Mouse (Mus musculus) thymus, postnatal 10 days (tissue): ENCODE data around the gene Gm4969.
"Not testable (repeated sequence)": the region's sequence is repeated elsewhere in the genome, so short reads cannot be mapped to it uniquely, and the experiment has no call there.

Experiments used
- DNase-seq, 2 experiments: peaks; one replicate each; pipeline ENCODE4 v3.0.0; 2021; ENCODE audit warnings: low spot score in 2 of 2

Gene Gm4969

GRCm38 (mm10) chr7:19118028-19118771, at the start of gene Gm4969:
Gm4969 (minus strand) TSS chr7:19118368.
- DNase-seq: peak; percentile 52 to 59

DNA sequence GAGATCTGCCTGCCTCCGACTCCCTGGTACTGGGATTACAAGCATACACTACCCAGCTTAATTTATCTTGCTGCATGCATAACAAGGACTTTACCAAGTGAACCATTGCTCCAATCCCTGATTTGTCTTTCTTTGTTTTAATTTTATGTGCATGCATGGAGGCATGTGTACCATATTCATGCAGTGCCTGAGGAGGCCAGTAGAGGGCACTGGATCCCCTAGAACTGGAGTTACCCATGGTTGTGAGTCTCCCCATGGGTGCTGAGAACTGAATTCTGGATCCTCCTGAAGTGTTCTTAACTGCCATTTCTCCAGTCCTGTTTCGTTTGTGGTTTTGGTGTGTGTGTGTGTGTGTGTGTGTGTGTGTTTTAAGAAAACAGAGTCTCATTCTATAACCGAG, 48.8 kb upstream of the Gm4969 start:
- DNase-seq: no peak

GRCm38 (mm10) chr7:19165656-19166423, 47.7 kb upstream of the Gm4969 start, which contains the start of gene Gipr:
Gipr (minus strand) TSS chr7:19166127.
- DNase-seq: no peak

DNA sequence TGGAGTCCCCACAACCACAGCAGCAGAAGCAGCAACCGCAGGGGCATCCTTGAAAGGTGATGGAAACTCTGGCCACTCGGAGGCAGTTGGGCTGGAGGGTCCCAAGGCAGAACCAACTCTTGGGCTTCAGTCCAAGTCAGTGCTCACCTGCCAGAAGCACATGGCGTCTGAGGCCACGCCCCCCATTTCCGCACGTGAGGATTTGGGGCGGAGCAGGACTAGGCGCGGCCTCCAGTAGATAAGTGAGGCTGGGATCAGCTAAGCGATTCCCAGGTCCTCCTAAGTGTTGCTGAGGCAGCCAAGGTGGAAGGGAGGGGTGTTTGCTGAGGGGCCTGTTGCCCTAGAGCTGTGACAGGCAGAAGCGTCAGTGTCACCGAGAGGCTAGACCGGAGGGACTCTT, 46.8 kb upstream of the Gm4969 start:
- DNase-seq: no peak

- no peak for DNase-seq
Measured at GRCm38 (mm10) chr7:19164189-19164588, 46.0 kb upstream of the Gm4969 start.

- no peak for DNase-seq
Measured at GRCm38 (mm10) chr7:19163752-19164151, 45.6 kb upstream of the Gm4969 start.

DNA sequence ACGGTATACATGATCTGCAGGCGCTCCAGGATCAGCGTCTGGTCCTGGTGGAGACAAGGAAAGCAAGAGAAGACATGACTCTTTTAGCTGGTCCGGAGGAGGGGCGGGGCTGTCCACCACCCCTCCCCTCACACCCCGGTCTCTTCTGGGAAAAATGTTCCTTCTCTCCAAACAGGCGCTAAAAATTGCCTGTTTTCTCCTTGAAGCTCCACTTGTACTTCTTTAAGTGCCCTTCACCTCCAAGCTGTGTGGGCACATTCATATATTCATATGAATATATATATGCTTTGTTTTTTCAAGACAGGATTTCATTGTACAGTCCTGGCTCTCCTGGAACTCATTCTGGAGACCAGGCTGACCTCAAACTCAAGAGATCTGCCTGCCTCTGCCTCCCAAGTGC, 44.8 kb upstream of the Gm4969 start:
- no peak for DNase-seq

- no peak for DNase-seq
Measured at GRCm38 (mm10) chr7:19160115-19160514, 41.9 kb upstream of the Gm4969 start.

GRCm38 (mm10) chr7:19159411-19159810, 41.2 kb upstream of the Gm4969 start:
- DNase-seq: no peak

DNA sequence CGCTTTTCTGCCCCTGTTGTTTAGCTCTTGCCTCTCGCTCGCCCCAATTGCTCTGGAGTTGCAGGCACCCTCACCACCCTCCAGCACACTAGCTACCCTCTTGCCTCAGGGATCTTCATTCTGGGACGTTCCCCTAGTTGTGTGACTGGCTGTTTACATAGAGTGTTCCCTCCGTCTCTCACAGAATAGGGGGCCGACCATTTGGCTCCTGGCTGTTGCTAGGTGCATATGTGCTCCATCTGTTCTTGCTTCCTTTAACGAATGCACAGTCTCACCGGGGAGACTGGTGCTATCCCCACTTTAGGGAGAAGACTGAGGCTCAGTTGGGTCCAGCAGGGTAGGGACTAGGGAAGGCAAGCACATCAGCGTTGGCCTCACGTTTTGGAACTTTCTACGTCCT, 40.4 kb upstream of the Gm4969 start:
- no peak for DNase-seq

DNA sequence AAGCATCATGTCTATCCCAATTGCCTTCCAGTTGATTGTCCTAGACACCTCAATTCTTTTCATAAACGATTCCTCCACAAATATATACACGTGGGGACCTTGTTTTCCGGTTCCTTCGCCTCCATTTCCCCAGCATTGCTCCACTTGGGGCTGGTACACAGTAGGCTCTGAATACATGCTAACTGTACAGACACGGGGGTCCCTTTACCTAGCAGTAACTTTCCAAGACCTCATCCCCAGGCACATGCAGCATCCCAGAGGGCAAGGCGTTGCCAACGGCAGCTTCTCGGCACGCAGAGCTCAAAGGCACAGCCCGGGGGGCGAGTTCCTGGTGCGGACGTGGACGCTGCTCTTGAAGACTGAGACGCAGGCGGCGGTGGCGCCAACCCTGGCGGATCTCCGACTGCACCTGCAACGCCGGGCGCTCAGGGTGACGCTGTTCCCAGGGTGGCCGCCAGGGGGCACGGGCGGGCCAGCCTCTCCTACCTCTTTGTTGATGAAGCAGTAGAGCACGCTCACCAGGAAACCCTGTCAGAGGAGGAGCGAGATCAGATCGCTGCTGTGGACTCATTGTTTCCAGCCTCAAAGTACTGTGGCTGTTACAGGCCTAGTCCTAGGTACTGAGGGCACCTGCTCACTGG, 39.1 kb upstream of the Gm4969 start:
- peak; percentile 95 to 99 for DNase-seq

GRCm38 (mm10) chr7:19155825-19156475, 37.8 kb upstream of the Gm4969 start:
- no peak for DNase-seq

DNA sequence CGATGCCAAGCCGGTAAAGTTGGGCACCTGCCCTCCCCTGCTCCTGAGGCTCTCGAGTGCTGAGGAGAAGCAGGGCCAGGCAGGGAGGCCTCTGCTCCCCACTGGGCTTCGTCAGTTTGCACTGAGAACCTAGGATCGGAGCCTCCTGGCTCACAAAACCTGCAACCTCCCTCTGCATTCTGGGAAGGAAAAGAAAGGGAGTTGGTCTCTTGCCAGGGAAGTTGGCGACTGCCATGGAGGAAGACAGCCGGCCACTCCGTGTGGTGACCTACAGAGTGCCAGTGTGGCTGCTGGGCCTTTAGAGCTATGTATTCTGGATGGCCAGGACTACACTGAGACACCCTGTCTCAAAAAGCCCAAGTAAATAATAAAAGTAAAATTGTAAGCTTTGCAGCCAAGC, 36.6 kb upstream of the Gm4969 start:
- no peak for DNase-seq

- not testable (repeated sequence) for DNase-seq
Measured at GRCm38 (mm10) chr7:19151121-19151520, 33.0 kb upstream of the Gm4969 start.

DNA sequence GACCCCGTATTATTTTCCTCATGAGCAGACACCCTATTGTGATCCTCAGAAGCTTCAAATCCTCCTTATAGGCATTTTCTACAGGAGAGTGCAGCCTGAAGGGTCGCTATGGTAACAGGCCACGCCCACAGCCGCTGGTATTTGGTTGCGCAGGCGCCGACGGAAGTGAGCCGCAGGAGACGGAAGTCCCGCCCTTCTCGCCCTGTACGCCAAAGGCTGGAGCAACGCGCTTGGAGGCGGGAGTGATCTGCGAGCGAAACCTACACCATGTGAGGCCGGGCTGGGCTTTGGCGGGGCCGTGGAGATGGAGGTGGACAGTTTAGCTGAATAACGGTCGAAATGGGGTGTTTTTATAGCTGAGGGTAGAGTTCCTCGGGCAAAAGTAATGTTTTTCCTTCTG, 31.5 kb upstream of the Gm4969 start, which contains the start of gene Snrpd2:
Gene Snrpd2, plus strand, starts transcription at position 97 of the 400 bp plus-strand sequence.
- DNase-seq: peak; percentile 91 to 98

- peak; percentile 96 to 99 for DNase-seq
Measured at GRCm38 (mm10) chr7:19148875-19149541, 30.8 kb upstream of the Gm4969 start, which contains the start of gene Qpctl. Qpctl (minus strand) TSS chr7:19149291.

DNA sequence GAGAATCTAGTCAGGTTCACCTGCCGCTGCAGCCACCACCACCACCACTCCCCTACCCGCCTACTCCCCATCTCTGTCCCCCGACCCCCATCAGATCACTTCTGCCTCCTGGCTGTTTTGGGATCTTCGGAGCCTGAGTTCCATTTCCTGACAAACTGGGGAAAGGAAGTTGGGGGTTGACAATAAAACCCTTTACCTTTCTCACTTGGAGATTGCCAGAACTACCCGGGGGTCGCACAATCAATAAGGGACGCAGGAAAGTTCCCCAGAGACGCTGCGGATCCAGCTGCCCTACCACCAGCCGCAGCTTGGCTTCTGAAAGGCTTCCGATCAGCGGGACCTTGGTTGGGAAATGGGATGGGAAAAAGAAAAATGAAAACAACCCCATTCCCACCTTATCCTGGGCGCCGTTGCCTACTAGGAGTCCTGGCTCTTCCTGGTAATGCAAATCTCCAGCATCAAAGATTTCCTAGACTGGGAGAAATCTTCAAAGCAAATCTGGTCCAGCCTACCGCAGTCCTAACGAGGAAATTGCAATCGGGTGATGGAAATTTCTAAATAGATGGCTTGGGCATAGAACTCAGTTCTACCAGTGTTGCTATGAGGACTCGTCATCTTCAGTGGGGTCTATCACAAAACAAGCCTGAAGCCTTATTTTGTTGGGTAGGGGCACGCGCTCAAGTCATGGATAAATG, 30.2 kb upstream of the Gm4969 start:
- DNase-seq: no peak

DNA sequence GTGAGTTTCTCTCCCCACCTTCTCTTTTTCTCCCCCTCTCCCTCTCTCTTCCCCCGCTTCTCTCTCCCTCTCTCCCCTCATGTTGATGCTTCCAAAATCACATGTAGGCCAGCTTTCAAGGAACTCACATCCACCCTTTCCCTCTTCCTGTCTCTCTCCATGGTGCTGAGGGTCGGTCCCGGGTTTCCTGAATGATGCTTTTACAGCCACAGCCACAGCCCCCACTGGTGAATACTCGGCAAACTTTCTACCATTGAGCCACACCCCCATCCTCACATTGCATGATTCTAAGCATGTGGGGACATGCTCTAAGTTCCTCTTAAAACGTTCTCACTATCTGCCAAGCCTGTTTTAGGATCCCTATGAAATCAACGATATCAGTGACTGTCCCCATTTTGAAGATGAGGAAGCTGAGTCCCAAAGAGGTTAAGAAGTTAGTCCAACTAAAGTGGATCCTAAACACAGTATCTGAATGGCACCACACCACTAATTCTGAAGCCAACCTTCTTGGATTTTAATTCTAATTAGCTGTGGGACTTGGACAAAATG, 29.4 kb upstream of the Gm4969 start:
- DNase-seq: no peak

GRCm38 (mm10) chr7:19146793-19147192, 28.6 kb upstream of the Gm4969 start:
- no peak for DNase-seq

DNA sequence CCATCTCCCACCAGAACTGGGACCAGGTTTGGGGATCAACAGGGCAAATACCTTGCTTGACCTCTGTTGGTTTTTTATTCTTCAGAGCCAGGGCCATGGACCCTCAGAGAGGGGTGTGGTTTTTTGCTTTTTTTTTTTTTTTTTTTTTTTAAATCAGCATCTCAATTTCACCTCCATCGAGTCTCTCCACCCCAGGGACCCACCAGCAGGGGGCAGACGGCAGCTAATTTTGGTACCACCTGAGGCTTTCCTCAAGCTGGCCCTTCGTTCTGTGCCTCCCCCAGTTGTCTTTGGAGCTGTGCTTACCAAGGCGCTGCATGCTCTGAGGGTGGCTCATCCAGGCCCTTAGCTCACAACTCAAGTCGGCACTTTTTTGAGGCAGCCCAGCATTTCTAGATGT, 19.2 kb upstream of the Gm4969 start:
- peak in 1 of 2 experiments; percentile 73 for DNase-seq
